Mouse (Mus musculus) left cerebral cortex, adult 9 months (tissue): ENCODE measurements around the gene Olfr965.
"Not testable (repeated sequence)": the region's sequence is repeated elsewhere in the genome, so short reads cannot be mapped to it uniquely, and the experiment has no call there.

ENCODE experiments used
- DNase-seq, 2 experiments: peaks; one replicate each; pipeline ENCODE4 v3.0.0; 2022; ENCODE audit warnings: low spot score in 2 of 2

Gene Olfr965

DNA sequence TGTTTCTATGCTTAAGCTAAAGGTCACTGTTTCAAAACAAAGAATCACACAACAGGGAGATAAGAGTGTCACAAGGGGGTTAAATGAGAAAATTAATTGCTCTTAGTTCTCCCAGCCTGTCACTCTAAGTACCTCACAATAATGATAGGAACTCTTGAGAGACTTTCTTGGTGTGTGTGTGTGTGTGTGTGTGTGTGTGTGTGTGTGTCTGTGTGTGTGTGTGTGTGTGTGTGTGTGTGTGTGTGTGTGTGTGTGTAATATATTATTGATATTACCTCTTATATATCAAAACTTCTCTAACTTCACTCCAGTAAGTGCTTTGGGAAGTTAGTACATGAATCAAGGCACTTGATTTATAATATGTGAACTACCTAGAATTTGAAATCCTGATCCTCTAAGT lies at the start of gene Olfr965:
Olfr965 (plus strand) TSS at position 301 of the 400 bp plus-strand sequence.
- no peak for DNase-seq

DNA sequence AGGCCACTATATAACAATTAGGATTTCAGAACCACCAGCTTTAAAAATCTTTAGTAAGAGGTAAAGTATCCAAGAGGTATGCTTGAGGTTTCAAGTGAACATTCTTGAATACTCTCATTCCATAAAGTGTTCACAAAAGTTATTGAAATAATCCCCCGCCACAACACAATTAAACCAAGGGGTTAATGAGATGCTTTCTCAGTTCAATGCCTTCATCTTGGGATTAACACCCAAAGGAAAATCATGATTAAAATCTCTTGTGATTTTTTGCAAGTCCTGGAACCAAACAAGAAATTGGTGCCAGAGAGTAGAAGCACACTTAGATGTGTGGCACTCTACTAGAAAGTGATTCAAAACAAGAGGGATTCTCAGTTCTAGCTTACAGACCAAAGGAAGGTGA lies 44.2 kb upstream of the Olfr965 start, which contains the start of gene Olfr963:
Olfr963 (plus strand) TSS at position 301 of the 400 bp plus-strand sequence.
- no peak for DNase-seq

DNA sequence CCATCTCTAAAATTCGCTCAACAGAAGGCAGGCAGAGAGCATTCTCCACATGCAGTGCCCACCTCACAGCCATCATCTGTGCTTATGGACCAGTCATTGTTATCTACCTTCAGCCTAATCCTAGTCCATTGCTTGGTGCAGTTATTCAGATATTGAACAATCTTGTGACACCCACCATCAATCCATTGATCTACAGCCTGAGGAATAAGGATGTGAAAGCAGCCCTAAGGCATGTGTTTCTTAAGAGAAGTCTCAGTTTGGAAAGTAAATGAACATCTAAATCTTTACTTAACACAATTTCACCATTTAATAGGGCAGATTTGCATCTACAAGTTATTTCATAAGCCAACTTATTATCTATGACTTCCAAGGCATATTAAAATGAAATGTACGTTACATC lies 41.4 kb upstream of the Olfr965 start:
- no peak for DNase-seq

DNA sequence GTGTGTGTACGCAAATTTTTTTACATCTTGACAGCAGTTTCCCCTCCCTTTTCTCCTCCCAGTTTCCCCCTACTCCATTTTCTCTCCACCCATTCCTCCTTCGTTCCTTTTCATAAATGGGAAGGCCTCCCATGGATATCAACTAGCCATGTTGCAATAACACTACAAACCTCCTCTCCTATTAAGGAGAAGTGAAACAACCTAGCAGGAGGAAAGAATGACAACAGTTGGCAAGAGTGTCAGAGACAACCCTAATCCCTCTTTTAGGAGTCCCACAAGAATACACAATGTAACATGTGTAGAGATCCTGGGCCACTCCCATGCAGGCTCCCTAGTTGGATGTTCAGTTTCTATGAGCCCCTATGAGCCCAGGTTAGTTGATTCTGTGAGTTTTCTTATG lies 36.3 kb upstream of the Olfr965 start:
- no peak for DNase-seq

DNA sequence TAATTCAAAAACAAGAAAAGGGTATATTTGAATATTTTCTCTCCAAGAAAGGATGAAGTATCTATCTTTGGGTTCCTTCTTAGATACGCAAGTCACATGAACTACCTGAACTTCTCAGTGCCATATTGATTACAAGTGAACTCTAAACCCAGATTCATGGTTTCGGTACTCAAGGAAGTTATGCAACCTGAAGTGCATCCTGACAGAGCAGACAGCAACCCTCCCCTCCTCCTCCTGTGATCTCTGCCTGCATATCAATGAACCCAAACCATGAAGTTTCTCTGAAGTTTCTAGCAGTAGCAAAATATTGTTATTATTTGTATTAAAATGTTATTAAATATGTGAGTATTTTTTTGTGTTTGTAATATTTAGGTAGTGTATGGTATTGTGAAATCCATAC lies 32.6 kb upstream of the Olfr965 start:
- DNase-seq: no peak

DNA sequence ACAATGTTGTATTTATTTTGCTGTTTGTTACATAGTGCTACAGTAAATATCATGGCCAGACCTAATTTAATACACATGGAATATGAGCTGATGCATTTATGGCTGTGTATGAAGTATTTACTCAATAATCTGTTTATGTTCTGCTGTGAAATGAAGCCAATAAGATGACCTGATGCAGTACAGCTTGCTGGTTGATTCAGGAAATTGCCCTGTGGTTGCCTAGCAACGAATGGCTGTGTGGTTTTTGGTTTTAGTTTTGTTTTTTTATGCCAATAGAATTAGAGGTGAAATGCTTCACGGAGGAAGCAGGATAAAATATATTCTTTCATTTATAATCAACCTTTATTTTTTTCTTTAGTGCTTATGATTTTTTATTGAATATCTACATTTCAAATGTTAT lies 31.9 kb upstream of the Olfr965 start:
- DNase-seq: no peak

DNA sequence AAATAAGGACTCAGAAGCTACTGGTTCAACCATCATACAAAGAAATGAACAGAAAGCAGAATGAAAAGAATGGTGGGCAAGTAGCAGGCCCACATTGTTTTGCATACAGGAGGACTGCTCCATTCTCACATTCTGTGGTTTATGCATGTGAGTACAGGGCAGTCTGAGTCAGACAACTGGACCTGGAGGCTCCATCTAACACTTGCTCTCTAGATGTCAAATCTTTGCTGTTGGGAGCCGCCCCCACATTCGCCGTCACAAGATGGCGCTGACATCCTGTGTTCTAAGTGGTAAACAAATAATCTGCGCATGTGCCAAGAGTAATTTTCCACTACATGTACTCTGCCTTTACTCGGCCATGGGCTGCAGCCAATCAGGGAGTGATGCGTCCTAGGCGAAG lies 10.0 kb upstream of the Olfr965 start:
- not testable (repeated sequence) for DNase-seq

DNA sequence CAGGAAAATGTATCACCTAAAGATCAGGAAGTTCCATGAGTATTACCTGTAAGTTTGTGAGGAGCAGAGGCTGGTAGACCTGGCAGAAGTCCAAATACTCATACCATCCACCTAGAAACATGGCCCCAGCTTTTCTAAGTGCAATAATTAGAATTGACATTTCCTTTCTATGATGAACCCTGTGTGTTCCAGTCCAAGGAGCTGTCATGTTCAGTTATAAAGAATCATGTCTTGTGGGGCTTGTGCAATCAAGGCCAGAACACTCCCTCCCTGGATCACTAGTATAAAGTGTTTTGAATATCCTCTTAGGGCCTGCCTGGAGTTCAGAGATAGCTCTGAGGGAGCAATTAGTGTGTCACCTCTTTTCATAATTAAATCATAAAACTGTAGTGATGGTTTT lies 4.1 kb upstream of the Olfr965 start, which contains the start of gene Olfr149:
Olfr149 (minus strand) TSS at position 101 of the 400 bp plus-strand sequence.
- DNase-seq: no peak

DNA sequence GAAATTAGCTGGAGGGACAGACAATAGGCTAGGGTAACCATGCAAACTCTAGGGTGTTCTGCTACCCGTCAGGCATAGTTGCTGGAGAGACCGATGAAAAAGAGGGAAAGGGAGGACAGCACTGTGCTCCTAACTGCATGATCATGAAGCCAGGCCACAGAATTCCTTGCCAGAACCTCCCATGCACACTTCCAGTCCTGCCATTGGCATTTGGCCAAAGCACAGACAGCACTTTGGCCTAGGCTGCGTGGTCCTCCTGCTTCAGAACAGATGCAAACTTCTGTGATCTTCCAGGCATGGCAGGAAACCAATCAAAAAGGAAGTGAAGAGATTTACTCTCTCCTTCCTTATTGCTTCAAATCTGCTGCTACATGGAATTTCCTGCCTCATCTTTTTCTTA lies 2.2 kb upstream of the Olfr965 start:
- no peak for DNase-seq

DNA sequence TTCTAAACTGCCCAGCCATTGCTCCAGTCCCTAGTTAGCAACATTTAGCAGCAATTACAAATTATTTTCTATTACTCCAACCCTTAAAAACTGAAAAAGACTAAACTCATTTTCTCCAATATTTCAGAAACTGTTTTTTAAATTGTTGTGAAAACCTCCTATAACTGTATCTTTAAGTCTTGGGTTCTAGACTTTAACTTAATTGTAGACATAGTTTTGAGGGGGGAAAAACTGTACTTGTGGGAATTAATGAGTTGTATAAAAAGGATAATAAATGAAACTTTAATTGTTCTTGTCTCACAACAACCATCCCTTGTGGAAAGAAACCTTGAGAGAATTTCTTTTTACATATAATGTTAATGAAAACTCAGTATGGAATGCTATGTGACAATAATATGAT lies 19.5 kb downstream of the Olfr965 start, which contains the start of gene Olfr150:
Olfr150 (plus strand) TSS at position 301 of the 400 bp plus-strand sequence.
- no peak for DNase-seq

DNA sequence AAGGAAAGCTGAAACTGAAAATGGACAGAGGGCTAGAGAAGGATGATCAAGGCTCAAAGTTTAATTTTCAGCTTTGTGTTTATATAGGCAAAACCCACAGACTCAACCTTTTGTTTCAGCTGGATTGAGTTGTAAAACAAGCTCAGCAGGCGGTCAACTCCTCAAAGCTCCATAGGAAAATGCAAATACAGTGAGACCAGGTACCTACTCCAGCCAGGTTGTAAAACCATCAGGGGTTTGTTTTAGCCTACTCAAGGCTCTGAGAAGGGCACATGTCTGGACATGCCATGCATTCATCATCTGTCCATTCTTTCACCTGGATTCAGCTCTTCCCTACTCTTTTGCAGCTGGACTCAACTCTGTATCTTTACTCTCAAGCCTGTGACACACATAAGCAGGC lies 29.6 kb downstream of the Olfr965 start:
- DNase-seq: no peak

DNA sequence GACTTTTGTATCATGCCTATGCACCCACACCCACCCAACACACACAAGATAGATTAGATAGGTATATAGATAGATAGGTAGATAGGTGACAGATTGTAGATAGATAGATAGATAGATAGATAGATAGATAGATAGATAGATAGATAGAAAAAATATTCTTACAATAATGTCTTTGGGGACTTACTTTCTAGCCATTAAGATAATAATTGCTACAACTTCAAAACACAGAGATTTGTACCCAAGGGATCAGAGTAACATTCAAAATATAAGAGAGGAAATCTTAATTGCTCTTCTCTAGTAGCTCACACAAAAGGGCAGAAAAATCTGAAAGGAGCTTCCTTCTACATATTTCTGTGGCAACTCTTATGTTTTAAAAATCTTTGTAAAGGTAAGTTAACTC lies 34.8 kb downstream of the Olfr965 start, which contains the start of gene Olfr967:
Olfr967 (plus strand) TSS at position 301 of the 400 bp plus-strand sequence.
- no peak for DNase-seq

DNA sequence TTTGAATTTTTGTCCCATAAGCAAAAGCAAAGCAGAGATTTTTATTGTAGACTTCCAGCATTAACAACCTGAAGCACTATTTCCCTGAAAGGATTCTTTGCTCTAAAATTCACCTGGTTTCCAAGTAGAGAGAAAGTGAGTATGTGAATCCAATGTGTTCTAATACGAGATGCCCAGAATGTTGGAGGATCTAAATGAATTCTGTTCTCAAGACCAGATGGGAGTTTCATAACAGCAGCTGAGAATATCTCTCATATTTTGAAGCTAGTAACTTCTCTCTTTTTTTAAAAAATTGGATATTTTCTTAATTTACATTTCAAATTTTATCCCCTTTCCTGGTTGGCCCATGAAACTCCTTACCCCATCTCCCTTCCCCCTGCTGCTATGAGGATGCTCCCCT lies 35.3 kb downstream of the Olfr965 start:
- peak in 1 of 2 experiments; percentile 1 for DNase-seq
